Mouse (Mus musculus): ENCODE data around the gene Tenm2.

Tenm2 gene

DNA sequence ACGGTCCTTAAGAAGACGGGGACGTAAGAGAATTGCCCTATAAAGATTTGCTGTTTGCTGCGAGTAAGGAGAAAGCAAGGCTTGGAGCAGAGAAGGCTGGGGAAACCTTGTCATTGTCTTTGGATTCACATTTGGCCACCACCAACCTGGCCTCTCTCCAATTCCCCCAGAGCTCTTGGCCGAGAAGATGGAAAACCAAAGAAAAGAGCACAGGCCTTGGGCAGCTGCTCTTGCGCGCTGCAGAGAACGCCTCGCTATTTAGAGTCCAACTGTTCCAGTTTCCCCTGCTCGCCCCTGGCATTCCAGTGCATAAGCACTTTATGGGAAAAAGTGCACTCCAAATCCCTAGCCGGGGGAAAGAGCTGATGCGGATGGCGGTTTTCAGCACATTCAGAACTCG, 1139.5 kb downstream of the Tenm2 start:
- DNase-seq, result no peak

DNA sequence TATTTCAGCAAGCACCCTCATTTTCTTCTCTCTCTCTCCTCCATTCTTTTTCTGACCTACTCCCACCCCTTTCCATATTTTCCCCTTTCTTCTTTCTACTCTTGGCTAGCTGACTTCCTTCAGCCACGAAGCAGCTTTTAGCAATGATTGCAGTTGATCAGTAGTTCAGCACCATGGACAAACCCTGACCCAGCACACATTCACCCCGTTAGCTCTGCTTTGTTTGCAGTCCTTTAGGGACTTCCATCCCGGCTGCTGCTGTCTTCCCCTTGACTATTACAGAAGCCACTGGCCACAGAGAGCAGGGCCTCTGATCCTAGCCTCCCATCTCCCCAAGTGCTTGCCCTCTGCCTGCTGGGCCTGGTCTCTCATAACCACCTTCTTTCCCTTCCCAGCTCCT, 1145.6 kb downstream of the Tenm2 start:
- DNase-seq, result no peak

DNA sequence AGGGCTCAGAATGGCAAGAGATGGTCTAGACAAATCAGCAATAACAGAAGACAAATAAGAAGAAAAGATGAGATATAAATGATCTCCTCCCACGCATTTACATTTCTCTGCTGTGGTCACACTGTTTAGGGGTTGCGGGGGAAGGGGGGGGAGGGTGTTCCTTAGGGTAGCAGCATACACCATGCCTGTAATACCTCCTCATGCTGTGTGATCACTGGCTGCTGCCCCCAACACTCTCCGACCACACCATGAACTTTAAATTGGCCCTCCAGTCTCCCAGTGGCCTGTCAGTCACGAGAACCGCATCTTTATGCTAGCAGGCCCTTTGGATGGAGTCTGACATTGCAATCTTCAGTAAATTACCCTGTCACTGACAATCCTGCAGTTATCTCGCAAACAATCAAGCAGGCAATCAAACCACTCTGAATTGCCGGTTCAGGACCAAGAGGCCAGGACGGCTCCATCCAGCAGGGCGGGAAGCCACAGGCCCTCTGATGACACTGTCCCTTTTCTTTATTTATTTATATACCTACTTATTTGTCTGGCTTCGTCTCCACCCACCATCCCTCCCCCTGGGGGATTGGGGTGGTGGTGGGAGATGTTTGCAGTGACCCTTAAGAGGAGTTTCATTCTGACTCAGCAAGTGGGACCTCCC, 1154.2 kb downstream of the Tenm2 start:
- DNase-seq, result no peak

DNA sequence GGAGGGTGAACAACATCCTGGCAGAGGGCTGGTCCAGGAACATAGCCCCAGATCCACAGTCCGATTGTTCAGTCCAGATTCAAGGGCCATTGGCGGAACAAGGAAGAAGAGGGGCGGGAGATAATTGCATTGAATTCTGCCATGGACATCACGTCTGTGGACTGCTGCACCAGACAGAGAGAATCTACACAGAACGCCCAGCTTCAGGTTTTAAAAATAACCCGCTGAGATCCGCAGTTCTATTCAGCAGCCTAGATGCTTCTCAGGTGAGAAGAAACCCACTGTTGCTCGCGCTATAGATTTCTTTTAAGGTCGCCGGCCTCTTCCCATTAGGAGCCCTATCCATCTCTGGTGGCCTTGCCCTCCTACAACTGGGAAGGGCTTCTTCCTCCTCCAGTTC, 1155.0 kb downstream of the Tenm2 start:
- DNase-seq, result no peak

DNA sequence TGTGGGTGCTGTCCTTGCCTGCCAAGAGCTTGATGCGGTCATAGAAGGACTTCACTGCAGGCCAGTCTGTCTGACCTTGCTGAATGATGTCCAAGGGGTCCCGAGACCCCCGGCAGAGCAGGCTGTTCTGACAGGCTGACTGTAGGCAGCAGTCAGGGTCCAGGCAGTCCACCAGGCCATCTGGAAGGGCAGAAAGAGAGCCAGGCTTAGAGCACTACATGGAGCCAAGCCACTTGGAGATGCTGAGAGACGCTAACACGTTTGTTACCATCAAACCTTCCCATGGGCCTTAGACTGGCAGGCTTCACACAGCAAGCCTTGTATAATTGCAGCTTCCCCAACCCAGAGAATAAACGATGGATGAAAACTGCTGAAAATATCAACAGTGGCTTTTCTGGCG, 1157.4 kb downstream of the Tenm2 start:
- DNase-seq, result no peak

DNA sequence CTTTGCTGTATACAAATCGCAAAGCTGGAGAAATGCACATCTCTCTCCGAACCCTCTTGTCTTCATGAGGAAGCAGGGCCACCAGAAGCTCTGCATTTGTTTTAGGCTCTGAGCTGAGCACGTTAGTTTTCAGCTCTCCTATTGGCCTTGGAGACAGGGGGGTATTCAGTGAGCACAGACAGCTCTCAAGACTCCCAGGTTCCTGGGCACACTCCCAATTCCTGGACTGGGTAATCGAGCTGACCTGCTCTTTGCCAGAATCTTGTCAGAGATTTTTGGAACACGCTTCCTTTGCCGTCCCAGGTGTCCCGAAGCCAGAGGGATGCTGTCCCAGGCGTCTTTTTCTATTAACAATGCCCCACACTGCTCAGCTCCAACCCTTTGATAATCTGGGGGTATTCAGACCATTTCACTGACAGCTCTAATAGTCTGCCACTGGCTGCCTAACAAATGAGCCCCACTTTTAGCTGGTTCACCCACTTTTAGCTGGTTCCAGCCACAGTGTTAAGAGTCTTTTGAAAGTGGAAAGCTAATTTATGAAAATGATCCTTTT, 1161.7 kb downstream of the Tenm2 start:
- DNase-seq, result no peak

DNA sequence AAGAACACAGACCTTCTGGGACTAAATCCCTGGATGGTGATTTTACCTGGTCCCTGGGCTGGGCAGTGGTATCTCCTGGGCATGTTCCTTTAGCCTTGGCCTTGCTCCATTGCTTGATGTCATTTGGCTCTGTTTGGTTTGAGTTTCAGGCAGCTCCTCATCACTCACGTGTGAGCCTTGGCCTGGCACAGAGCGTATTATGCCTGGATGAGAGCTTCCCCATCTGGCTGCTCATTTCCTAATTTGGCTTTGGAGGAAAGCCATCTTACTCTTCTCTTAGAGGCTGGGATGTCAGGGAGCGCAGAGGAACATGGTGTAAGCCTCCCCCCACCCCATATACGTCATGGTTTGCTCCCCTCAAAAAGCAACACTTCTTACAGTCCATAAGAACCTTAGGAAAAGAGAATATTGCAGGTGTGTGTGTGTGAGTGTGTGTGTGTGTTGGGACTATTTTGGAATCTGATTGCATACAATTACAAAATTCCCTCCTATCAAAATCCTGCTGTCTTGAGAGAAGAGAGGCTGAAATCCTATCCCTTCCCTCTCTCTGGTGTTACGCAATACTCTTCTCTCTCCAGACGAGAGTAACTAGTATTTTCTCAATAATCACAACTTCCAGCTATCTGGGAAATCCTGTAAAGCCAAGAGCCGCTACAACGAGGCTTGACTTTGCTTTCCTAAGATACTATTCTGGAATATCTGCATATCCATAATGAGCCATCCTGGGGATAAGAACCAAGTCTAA, 1162.5 kb downstream of the Tenm2 start:
- DNase-seq, result no peak

DNA sequence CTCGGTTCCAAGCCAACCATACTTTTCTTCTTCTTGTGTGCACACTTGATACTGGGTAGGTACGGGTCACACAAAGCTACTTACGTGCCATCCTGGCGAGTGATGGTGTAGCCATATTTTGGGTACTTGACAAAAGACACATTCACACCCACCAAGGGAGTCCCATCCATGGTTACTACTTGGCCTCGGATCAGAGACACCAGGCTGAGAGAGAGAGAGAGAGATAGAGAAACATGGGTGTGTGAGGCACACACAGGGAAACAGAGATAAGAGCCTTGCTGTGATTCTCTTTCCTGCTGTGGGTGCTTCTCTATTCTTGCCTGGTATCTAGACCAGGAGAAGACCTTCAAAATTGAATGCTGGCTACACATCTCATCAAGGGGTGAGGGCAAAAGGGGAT, 1163.1 kb downstream of the Tenm2 start:
- no peak for DNase-seq

DNA sequence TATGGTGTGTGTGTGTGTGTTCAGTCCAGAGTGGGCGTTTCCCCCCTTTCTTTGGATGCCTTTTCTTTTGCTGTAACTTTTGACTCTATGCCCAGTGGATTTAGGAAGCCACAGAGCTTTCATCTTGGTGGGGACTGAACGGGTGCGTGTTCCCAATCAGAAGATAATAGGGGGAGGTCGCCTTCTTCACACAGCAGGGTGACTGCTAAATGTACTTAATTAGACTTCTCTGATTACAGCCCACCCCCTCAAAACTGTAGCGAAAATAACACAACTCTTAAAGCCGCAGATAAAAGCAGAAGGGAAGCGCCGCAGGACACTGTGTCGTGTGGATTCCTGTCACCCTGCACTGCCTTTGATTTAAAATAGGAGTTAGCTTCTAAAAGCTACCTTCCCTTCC, 1163.7 kb downstream of the Tenm2 start:
- DNase-seq, result no peak

DNA sequence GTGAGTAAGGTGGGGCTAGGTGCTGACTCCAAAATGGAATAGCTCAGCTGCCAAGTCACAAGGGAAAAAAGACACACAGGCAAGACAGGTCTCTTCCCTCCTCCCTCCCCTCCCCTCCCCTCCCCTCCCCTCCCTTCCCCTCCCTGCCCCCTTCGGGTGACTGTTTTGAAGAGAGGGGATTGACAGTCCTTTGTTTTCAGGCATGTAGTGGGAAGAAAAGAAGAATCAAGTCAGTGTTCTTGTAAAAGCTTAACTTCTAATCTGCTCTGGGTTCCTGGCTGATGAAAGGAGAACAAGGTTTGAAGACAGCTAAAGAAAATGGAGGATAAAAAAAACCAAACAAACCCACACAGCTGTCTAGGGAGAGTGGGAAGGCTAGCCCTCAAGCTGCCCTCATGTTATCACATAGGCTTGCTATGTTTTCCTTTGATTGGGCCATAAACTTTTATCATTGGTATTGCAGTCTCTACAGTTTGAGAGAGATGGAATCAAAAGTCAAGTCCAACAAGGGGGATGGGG, 1176.4 kb downstream of the Tenm2 start:
- DNase-seq, result no peak

DNA sequence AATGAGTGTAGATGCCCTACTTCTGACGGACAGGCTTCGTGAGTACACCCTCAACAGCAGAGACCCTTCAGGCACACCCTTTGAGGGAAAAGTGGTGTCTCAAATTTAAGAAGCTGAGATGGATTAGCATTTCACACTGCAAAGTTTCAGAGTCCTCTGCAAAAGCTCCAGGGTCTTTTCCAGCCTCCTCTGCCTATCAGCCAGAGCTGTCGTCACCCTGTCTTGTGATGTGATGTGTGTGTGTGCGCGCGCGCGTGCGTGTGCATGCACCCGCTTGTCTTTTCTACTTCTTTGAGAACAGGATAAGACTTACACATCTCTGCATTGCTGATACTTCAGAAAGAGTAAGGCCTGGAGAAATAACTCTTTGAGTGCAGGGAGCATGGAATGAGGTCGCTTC, 1179.2 kb downstream of the Tenm2 start:
- no peak for DNase-seq

DNA sequence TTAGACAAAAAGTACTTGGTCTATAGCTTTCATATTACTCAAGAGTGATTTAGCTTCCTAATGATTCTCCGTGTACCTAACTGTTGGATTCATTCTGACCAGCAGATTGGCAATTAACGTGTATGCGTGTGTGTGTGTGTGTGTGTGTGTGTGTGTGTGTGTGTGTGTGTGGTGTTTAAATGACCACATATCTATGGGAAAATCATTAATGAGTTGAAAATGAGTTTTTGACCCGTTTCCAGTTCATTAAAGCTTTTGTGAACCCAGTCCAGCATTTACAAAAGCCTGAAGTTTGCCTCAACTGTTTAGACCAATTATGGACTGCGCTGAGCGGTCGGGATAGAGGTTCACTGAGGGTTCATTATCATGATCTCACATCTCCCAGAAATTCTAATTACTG, 1181.4 kb downstream of the Tenm2 start:
- DNase-seq, result no peak

DNA sequence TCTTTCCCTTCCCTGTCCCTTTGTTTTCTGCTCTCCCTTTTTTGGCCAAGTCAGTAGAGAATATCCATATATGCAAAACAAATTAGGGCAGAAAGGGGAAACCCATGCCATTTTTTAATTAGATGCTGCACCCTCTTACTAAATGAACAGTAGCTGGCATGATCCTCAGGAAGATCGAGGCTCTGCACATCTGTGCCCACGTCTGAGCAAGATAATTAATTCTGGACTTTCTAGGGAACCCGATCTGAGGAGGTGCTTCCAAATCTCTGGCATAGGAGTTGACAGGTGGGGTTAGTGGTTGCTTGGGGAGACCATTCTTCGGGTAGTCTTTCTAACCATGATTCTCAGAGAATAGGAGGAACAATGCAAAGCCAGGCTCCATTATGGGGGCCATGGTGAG, 1182.3 kb downstream of the Tenm2 start:
- DNase-seq, result no peak

DNA sequence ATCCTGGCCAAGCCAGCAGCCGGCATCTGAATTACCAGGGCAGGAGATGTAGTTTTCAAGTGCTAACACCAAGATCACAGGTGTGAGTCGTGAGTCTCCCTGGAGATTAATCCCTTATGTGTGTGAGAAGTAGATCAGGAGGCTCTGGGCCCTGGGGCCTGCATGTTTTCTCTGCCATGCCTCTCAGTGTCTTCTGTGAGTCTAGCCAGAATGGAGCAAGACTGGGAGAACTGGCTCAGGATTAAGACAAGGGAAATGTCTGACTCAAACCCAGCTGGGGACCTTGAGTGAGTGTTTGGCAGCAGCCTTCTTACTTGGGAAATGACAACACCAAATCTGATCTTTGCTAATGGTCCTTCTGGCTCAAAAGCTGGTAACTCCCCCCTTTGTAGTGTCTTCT, 1183.2 kb downstream of the Tenm2 start:
- no peak for DNase-seq

DNA sequence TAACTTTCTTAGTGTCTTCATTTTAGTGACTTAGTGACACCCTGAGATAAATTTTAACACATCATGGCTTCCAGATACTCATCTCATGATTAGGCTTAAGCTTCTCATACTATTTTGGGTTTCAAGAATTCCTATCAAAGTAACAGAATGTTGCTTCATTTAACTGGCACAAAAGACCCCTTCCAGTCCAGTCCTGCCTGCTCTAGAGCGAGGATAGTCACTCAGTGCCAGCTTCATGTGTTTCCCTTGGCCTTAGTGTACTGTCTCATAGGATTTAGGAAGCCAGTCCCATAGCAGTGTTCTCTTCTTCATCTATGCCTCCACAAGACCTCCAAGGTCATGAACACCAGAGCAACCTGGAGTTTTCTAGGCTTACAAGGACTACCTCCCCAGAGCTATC, 1183.7 kb downstream of the Tenm2 start:
- DNase-seq, result no peak

DNA sequence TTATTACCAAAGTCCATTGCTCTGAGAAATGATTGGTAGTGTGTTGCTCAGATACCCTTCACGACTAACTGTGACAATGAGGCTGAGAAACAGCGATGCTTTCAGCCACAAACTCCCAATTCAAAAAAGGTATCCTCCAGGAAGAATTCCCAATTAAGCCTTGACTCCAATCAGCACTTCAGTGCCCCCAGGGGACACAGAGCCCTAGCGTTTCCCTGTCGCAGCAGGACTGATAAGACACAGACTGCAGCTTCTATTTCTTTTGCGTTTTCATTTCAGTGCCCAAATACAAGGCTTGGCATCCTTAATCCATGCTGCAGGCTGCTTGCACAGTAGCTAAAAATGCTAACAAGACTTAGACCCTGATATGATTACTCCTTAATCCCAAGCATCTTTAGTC, 1186.2 kb downstream of the Tenm2 start:
- DNase-seq, result no peak

DNA sequence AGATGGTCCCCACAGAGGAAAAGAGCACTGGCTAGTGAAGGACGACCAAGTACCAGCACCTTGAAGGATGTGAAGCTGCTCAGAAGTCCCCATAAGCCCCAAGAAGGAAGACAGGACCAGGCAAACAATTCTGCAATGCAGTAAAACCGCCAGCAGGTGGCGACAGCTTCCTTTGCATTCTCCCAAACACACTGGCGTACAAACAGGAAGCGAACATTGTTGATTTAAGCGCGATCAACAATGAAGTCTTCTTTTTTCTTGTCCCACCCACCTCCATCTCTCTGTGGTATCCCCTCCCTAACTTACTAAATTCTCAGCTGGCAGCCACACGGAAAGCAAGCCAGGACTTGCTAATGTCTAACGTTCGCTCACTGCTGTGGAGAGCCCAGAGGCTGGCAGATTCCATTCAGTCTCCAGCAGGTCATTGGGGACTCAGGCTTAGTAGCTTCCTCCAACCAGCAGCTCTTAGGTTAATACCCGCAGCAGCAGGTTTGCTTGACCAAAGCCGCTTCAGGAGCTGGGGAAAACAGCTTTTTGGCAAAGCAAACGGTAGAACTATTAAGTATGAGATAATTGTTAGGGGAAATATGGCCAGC, 1190.0 kb downstream of the Tenm2 start:
- DNase-seq, result peak; percentile 69

DNA sequence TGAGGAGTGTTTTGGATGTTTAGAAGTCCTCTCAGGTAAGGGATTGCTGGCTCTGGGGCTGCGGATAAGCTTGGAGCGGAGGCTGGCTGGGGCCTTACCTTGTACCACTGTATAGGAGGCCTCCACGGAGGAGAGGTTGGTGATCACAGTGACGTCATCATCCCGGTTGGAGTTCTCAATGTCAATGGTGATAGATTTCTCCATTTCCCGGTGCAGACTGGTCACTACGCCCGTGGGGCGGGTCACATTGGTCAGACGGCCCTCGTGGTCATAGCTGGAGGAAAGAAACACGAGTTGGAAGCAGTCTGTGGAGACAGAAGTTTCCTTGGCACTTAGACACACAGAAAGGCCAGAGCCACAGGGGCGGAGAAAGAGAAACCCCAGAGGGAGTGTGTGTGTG, 1194.4 kb downstream of the Tenm2 start:
- DNase-seq, result no peak

DNA sequence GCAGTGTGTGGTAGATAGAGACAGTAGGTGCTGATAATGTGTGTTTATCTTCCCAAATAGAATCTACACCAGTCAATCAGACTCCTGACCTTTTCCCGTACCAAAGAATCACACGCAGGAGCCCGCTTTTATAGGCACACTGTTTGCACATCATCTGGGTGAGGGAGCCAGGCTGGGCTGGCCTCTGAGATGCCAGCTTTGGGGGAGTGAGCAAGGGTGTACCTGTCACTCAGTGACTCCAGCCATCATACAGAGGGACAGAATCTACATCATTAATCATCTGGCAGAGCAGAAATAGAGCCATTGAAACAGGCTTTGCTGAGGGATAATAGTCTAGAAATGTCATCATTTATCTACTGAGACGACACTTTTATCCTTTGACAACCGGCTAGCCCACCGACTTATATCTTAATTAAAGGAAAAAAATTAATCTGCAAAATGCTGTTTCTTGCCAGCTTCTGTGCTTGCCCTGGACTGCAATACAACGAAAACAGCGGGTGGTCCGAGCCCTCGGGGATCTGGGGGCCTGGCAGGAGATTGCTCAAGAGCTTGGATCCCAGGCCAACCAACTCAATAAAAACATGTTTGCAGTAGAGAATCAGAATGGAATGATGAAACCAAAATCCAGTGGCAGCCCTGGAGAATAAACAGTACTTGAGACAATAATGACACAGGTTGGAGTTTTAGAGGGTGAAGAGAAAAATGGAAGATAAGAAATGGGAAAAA, 1195.1 kb downstream of the Tenm2 start:
- no peak for DNase-seq

DNA sequence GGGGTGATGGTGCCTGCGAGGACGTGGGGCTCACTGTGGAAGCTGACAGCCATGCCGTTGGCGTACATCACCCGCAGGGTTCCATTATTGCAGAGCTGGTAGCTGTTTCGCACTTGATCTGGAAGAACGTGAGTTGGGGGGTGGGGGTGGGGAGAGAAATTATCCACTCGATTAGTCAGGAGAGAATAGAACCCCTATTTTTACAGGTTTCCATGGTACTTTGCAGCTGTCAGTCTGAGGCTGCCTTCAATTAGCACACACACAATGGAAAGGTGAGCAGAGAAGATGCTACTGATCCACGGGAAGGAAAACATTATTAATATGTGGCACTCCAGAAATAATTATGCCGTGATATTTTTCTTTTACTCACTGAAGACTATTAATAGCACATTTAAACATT, 1195.9 kb downstream of the Tenm2 start:
- DNase-seq, result no peak

DNA sequence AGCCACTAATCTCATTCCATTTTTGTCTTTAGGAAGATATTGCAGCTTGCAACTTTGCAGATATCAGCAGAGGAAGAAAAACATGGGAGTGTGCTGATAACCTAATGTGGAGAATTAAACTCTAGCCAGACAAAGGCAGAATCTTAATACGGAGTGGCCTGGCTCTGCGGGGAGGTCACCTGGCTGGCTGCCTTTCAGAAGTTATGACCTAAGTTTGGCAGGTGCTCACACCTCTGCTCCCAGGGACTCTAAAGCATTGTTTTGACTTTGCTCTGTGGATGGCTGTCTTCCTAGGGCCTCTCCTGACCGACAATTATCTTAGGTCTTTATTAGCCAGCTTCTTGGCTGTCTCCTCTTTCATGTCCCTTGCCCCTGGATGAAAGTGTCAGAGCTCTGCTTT, 1197.4 kb downstream of the Tenm2 start:
- no peak for DNase-seq

DNA sequence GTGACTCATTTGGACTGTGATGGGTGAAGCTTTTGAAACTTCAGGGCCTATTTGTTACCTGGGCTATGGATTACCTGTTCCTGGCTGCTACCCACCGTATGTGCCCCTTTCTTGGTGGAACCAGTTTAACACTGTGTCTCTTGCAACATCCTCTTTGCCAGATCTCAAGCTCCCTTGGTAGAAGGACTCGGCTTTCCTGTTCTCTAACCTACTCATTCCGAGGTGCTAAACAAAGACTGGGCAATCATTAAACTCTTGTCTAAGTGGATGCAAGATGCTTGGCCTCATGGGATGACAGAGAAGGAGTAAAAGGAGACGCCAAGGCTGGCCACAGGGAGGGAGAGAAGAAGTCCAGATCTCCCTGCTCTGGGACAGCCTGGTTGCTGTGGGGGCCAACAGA, 1198.5 kb downstream of the Tenm2 start:
- DNase-seq, result no peak

DNA sequence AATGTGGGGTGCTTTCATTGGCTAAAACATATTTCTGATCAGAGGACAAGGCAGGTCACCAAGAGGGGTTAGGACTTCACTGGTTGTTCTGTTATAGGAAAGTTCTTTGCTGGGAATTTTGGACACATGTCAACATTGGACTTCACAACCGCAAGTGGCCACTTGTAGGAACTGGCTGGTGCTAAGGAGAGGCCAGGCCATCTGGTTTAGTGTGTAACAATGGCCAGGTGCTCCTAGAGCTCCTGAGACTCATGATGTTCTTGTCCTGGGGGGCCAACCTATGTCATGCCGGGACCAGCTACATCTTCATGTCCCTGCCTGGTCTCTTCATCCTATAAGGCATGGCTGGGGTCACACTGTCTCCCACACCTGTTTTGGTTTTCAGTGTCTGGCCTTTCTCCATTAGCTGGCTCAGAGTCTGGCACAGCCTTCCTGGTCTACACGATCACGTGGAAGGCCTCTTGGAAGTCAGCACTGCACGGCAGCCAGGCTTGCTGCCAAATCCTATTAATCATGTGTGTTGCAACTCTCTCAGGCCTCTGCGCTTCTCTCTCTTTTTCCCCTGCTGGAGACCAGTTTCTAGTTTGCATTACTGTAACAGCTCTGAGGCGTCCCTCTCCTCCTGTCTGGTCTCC, 1199.6 kb downstream of the Tenm2 start:
- peak; percentile 88 for DNase-seq

All from lung, postnatal 10 days (tissue).